Mouse (Mus musculus) mesoderm, embryonic 11.5 days (tissue): ENCODE data around the gene Tmtc2.
A peak's percentile ranks its signal among the peaks of the same experiment; 100 is the strongest.

ENCODE experiments used
- DNase-seq: peaks from one replicate; pipeline ENCODE4 v3.0.0-alpha.2; 2012; ENCODE audit warnings: low read depth, low spot score

The Tmtc2 gene

GRCm38 (mm10) chr10:105417845-105418383 lies 156.3 kb downstream of the Tmtc2 start:
- DNase-seq = no peak

GRCm38 (mm10) chr10:105416601-105417000 lies 157.7 kb downstream of the Tmtc2 start:
- DNase-seq = no peak

- no peak for DNase-seq
Observed at GRCm38 (mm10) chr10:105405856-105406527, 168.3 kb downstream of the Tmtc2 start.

- no peak for DNase-seq
Observed at GRCm38 (mm10) chr10:105403931-105404330, 170.3 kb downstream of the Tmtc2 start.

GRCm38 (mm10) chr10:105402481-105402779 lies 171.8 kb downstream of the Tmtc2 start:
- no peak for DNase-seq

GRCm38 (mm10) chr10:105401754-105402480 lies 172.3 kb downstream of the Tmtc2 start:
- DNase-seq = no peak

- DNase-seq = no peak
Observed at GRCm38 (mm10) chr10:105399316-105399715, 174.9 kb downstream of the Tmtc2 start.

GRCm38 (mm10) chr10:105384065-105384464 lies 190.2 kb downstream of the Tmtc2 start:
- no peak for DNase-seq

- DNase-seq = no peak
Observed at GRCm38 (mm10) chr10:105381705-105382104, 192.5 kb downstream of the Tmtc2 start.

- DNase-seq = no peak
Observed at GRCm38 (mm10) chr10:105381202-105381601, 193.0 kb downstream of the Tmtc2 start.

- peak; percentile 15 for DNase-seq
Observed at GRCm38 (mm10) chr10:105380584-105380983, 193.7 kb downstream of the Tmtc2 start.

GRCm38 (mm10) chr10:105377711-105378110 lies 196.5 kb downstream of the Tmtc2 start:
- no peak for DNase-seq

- DNase-seq = no peak
Observed at GRCm38 (mm10) chr10:105373265-105373664, 201.0 kb downstream of the Tmtc2 start.

- DNase-seq = no peak
Observed at GRCm38 (mm10) chr10:105368242-105368641, 206.0 kb downstream of the Tmtc2 start.

GRCm38 (mm10) chr10:105364480-105364879 lies 209.8 kb downstream of the Tmtc2 start:
- no peak for DNase-seq

GRCm38 (mm10) chr10:105350301-105350700 lies 223.9 kb downstream of the Tmtc2 start:
- DNase-seq = no peak

- DNase-seq = no peak
Observed at GRCm38 (mm10) chr10:105345920-105346319, 228.3 kb downstream of the Tmtc2 start.

- peak; percentile 12 for DNase-seq
Observed at GRCm38 (mm10) chr10:105332856-105333255, 241.4 kb downstream of the Tmtc2 start.

GRCm38 (mm10) chr10:105330327-105330726 lies 243.9 kb downstream of the Tmtc2 start:
- DNase-seq = peak; percentile 57

- no peak for DNase-seq
Observed at GRCm38 (mm10) chr10:105323646-105324192, 250.5 kb downstream of the Tmtc2 start.

- DNase-seq = no peak
Observed at GRCm38 (mm10) chr10:105319299-105320057, 254.8 kb downstream of the Tmtc2 start.

- DNase-seq = no peak
Observed at GRCm38 (mm10) chr10:105318869-105319268, 255.4 kb downstream of the Tmtc2 start.
